Mouse (Mus musculus): ENCODE measurements around the gene Tshz2. TPM values are rescaled to one million over a fixed set of nuclear protein-coding genes. Genes with fewer than 3 reads are reported as not detected.

Tshz2 gene
- total RNA-seq, 2 experiments from 2014 or later = 37.8 to 50.7 TPM

DNA sequence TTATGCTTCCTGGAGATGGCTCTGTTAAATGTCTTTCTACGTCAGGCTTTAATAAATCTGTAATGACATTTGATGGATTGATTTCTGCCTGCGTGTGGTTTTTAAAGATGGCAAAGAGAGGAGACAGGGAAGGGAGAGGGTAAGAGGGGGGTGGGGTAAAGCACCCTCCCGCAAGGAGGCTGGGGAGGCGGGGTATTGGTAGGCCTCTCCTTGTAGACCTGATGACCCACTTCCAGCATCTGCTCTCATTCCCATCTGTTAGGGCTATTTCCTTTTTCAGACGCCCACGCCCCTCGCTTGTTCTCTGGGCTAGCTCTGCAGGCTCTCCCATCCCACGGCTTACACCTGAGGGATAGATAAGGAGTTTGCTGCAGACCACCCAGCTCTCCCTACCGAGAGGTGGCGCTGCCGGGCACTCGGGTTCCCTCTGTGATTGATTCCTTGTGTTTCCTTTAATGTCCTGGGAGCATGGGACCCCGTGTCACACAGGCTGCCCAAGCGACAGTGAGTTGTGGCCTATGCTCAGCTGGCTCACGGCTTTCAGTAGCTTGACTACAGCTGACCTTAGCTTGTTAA lies 445.7 kb downstream of the Tshz2 start:
- DNase-seq (ENCODE audit: low spot score in 2 of 2) = no peak

DNA sequence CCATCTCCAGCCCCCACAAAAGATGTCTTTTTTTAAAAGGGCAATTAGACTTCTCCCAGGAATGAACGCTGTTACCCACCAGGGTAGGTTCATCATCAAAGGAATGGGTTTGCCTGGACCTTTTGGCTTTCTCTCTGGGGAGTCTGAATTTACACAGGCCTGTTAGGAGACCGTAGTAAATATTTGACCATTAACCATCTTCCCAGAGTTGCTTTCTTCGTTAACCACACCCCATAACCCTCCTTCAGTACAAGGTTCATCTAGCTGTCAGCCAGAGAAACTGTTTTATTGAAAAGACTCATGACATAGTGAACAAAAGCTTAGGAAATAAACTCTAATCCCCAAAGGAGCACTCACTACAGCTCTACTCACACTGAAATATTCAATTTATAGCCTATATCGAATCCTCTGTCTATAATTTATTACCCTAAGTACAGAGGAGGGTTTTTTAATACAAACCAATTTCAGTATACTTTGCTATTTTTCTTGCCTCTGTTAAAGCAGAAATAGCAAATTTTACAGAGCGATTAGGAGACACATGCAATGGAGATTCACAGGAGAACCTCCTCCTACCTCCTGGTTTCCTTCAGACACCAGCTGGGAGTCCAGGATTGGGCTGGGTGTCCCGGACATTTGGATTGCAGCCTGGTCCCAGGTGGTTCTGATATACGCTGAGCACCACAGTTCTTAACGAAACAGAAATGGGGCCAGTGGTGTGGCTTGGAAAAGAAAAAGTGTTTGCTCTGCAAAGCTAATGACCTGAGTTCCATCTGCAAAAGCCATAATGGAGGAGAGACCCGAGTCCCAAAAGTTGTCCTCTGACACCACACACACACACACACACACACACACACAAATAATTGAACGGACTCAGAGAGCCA lies 459.0 kb downstream of the Tshz2 start:
- DNase-seq (ENCODE audit: low spot score in 2 of 2) = no peak

GRCm38 (mm10) chr2:170094220-170094619 lies 461.4 kb downstream of the Tshz2 start:
- DNase-seq (ENCODE audit: low spot score in 2 of 2) = no peak

- DNase-seq (ENCODE audit: low spot score in 2 of 2) = no peak
These were observed 462.1 kb downstream of the Tshz2 start for GRCm38 (mm10) chr2:170094871-170095270.

- DNase-seq (ENCODE audit: low spot score in 2 of 2) = peak; percentile 94 to 99
These were observed 468.3 kb downstream of the Tshz2 start for GRCm38 (mm10) chr2:170101132-170101531.

DNA sequence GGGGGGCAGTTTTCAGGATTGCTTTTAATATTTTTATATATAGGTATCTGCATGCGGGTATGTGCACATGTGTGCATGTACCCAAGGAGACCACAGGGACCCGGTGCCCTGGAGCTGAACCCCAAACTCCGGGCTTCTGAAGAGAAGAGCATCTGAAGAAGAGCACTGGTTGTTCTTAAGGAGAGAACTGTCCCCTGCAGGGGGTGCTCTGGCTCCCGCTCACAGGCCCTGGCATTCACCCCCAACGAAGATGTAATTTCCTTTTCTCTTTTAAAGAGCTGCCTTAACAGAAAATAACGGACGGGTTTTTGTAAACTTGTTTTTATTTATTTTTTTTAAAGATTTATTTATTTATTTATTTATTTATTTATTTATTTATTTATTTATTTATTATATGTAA lies 469.1 kb downstream of the Tshz2 start:
- DNase-seq (ENCODE audit: low spot score in 2 of 2) = no peak

DNA sequence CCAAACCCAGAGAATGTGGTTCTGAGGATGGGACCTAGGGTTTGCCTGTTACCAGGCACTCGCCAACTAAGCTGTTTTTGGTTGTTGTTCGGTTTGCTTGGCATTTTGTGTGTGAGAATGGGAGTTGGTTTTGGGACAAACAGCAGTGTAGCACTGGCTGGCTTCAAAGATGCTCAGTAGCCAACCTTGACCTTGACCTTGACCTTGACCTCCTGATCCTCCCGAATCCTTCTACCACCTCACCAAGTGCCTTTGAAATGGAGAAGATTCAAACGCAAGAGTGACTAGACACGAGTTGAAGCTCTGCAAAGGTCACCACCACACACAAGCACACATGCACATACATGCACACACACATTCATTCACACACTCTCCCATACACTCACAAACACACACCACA lies 470.5 kb downstream of the Tshz2 start:
- DNase-seq (ENCODE audit: low spot score in 2 of 2) = no peak

GRCm38 (mm10) chr2:170103852-170104251 lies 471.0 kb downstream of the Tshz2 start:
- peak; percentile 56 to 66 for DNase-seq (ENCODE audit: low spot score in 2 of 2)

GRCm38 (mm10) chr2:170104396-170104795 lies 471.6 kb downstream of the Tshz2 start:
- no peak for DNase-seq (ENCODE audit: low spot score in 2 of 2)

DNA sequence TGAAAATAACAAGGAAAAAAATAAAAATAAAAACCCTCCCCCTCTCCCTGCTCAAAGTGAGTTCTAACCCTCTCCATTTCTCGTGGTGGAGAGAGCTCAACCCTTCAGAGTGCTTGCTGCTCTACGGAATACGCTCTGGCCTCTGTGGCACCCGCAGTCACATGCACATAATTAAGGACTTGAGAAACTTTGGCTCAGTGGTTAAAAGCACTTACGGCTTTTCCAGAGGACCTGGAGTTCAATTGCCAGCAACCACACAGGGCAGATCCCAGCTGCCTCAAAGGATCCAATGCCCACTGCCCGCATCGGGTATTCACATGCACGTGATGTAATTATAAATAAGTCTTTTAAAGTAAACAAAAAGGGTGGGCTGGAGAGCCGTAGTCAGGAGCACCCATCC lies 473.2 kb downstream of the Tshz2 start:
- DNase-seq (ENCODE audit: low spot score in 2 of 2) = no peak

- no peak for DNase-seq (ENCODE audit: low spot score in 2 of 2)
These were observed 475.0 kb downstream of the Tshz2 start for GRCm38 (mm10) chr2:170107791-170108190.

GRCm38 (mm10) chr2:170109528-170109927 lies 476.7 kb downstream of the Tshz2 start:
- no peak for DNase-seq (ENCODE audit: low spot score in 2 of 2)

- no peak for DNase-seq (ENCODE audit: low spot score in 2 of 2)
These were observed 477.5 kb downstream of the Tshz2 start for GRCm38 (mm10) chr2:170110306-170110705.

DNA sequence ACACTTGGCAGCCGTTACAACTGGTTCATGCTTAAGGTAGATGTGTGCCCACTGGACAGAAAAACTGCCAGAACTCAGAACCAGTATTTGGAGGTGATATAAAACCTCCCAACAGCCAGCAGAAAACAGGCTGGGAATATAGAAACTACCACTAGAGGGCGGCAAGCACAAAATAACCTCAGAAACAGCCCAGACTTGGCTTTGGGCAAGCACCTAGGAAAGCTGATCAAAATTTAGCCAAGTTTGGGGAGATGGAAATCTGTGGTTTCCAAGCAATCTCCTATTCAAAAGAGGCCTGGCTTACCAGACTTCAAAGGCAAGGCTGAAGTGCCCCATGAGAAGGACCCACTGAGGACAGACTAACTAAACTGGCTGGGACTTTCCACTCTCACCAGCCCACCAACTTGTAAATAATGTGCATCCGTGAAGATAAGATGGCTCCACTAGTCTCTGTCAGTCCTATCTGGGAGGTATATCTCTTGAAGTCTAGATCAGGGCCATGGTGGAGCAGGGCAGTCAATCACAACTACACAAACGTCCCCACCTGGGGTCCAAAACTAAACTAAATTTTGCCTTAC lies 484.0 kb downstream of the Tshz2 start:
- DNase-seq (ENCODE audit: low spot score in 2 of 2) = peak; percentile 62 to 65

DNA sequence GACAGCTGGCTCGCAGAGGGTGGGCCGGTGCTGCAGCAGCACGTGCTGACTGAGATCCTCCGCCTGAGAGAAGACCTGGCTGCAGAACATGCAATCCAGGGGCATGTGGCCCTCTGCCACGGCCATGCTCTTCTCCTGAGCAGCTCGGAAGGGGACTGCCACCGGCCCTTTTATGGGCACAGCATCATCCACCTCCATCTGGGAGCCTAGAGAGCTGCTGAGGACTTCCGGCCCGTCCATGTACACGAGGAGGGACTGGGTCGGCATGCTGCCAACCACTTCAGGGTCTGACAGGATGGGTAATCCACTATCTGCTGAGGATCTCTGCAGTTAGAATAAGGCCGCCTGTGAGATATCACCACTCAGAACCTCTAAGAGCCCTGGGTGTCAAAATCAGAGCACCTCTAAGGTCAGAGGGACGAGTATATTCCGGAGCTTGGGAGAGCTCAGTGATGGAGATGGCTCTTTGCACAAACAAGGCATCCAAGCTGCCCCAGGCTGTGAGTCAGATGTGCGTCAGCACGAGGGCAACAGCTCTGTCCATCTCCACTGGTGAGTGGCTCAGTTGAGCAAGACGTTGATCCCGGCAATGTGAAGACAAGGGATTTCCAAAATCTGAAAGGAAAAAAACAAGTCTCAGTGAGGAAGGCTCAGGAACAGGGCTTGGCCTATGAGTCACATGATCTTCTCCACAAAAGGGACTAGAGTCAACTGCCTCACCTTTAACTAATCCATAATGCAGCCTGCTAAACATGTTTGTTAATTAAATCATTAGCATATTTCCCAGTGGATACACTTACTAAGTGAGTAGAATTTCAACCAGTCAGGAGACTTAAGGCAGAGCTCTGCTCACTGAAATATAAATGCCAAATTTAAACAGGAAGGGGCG lies 487.6 kb downstream of the Tshz2 start:
- peak in 1 of 2 experiments; percentile 47 for DNase-seq (ENCODE audit: low spot score in 2 of 2)

Other genes with a start within 250 kb of the Tshz2 start
- gene Gm11011, start 45.3 kb upstream of the Tshz2 start, total RNA-seq (2021) = not detected

Data from adrenal gland, adult 18-20 months (tissue).